Mouse (Mus musculus): ENCODE data around the gene Pxt1. TPM values are rescaled to one million over a fixed set of nuclear protein-coding genes. Genes with fewer than 3 reads are reported as not detected.
A peak's percentile ranks its signal among the peaks of the same experiment; 100 is the strongest.
"Not testable (repeated sequence)": the region's sequence is repeated elsewhere in the genome, so short reads cannot be mapped to it uniquely, and the experiment has no call there.

The Pxt1 gene
- not detected in 2 replicates for polyA plus RNA-seq (2015; fragmentation: Nextera tagmentation; extraction: Ambion mirVana)

DNA sequence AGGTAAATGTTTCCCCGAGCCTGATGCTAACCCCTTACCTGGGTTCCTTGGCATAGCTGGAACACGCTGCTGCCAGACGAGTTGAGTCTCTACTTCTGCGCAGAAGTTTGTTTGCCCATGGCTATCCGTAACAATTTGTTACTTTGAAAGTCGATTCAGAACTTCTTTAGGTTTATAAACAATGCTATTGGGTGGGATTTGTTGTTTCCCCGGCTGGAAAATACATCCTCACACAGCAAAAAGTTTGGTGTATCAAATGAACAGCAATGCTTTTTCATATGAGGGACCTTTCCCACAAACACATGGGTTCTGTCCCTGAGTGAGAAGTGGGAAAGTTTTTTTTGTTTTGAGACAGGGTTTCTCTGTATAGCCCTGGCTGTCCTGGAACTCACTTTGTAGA lies at the start of gene Pxt1:
Pxt1 (minus strand) TSS at position 101 of the 400 bp plus-strand sequence.
- no peak within 1 kb of the TSS for H3K4me2 ChIP-seq (replicated peaks)
- H3K36me3 ChIP-seq: no peaks in the 10 kb centered on the region
- no peaks in the 10 kb centered on the region for H3K27me3 ChIP-seq
- WGBS: 88% methylated on average over 7 of the region's 7 CpGs
- H3K9ac ChIP-seq (replicated peaks): no peak within 1 kb of the TSS
- H3K4me3 ChIP-seq: no peak within 1 kb of the TSS
- no peaks in the 10 kb centered on the region for H3K9me3 ChIP-seq
- ATAC-seq (replicated peaks): no peak
- H3K27ac ChIP-seq (replicated peaks): no peak within 1 kb of the TSS
- H3K4me1 ChIP-seq: no peaks in the 10 kb centered on the region

DNA sequence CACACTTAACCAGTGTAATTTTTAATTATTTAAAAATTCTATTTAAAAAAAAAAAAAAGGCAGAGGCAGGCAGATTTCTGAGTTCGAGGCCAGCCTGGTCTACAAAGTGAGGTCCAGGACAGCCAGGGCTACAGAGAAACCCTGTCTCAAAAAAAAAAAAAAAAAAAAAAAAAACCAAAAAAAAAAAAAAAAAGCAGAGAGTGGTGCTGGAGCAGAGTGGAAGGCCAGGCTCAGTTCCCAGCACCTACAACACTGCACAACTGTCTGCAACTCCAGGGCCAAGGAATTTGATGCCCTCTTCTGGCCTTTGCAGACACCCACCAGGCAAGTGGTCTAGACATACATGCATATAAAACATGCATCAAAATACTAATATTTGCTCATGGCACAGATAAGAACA lies 49.4 kb upstream of the Pxt1 start:
- not testable (repeated sequence) for H3K4me3 ChIP-seq; H3K27ac ChIP-seq (replicated peaks); H3K4me2 ChIP-seq (replicated peaks); H3K9me3 ChIP-seq; H3K27me3 ChIP-seq; H3K9ac ChIP-seq (replicated peaks); ATAC-seq (replicated peaks)
- Histone ChIP-seq H3K36me3 (peaks cover 45% of the 10 kb centered on the region), H3K4me1 (peaks cover 21% of the 10 kb centered on the region)
- 93% methylated on average over 1 of the region's 1 CpGs for WGBS

DNA sequence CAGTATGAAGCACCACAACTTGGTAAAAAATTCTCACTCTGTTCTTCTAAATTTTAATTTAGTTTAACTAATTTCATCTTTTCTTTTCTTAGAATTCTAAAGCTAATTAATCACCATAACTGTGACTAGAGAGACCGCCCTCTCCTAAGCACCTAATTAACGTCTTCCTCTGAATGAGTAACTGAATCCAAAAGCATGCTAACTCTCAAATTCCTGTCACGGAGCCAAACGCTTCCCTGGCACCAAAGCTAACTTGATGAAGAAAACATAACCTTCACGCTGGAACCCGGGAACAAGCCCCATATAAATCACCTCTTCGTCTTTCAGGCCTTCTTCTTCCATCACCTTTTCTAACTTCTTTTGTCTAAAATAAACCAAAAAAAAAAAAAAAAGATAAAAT lies 48.5 kb upstream of the Pxt1 start:
- H3K36me3 ChIP-seq: peaks cover 46% of the 10 kb centered on the region

DNA sequence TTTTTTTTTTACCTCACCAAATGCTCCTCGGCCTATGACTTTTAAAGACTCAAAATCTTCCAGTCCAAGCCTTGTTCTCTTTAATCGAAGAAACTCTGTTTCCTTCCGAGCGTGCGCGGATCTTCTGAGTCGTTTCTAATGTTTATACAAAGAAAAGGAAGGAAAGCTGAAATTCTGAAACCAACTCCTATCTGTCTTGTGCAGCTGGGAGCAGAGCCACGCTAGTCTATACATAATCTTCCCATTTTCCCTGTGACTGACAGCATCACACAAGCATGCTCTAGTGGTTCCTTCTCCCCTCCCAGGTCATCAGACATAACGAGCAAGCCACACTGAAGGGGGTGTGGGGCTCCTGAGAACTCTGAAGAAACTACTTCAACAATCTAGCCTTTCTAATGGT lies 47.6 kb upstream of the Pxt1 start:
- Histone ChIP-seq H3K9ac (replicated peaks) (no peak overlapping the region), H3K4me2 (replicated peaks) (no peak overlapping the region), H3K36me3 (peaks cover 47% of the 10 kb centered on the region), H3K9me3 (no peaks in the 10 kb centered on the region), H3K4me1 (peaks cover 21% of the 10 kb centered on the region), H3K4me3 (no peak overlapping the region), H3K27me3 (no peaks in the 10 kb centered on the region), H3K27ac (replicated peaks) (peak overlapping the region; percentile 74)
- no peak for ATAC-seq (replicated peaks)
- 63% methylated on average over 9 of the region's 9 CpGs for WGBS

More for the DNA sequence above, 48.5 kb upstream of the Pxt1 start:
- Histone ChIP-seq H3K9ac (replicated peaks) (no peak overlapping the region), H3K27ac (replicated peaks) (peak overlapping the region; percentile 74), H3K4me1 (peaks cover 21% of the 10 kb centered on the region), H3K4me2 (replicated peaks) (no peak overlapping the region), H3K27me3 (no peaks in the 10 kb centered on the region), H3K9me3 (no peaks in the 10 kb centered on the region), H3K4me3 (no peak overlapping the region)
- WGBS: 15% methylated on average over 7 of the region's 7 CpGs
- no peak for ATAC-seq (replicated peaks)

DNA sequence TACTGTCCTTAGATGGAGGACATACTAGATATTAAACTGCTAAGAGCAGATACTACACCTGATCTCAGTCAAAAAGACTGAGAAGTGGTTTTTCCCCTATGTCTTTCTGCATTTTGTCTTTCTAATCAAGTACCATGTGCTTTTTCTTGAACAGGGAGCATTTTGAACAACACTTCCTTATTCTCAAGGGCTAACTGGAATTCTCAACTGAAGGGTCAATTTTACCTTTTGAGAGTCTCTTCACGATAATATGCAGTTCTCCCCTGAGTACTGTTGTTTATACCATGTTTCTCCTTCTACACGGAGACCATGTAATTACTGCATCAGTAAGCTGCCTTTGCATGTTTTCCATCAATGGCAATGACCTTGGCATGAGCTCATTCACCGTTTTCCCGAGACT lies 46.4 kb upstream of the Pxt1 start:
- Histone ChIP-seq H3K36me3 (peaks cover 55% of the 10 kb centered on the region), H3K9ac (replicated peaks) (no peak overlapping the region), H3K4me1 (peaks cover 21% of the 10 kb centered on the region), H3K27me3 (no peaks in the 10 kb centered on the region), H3K9me3 (no peaks in the 10 kb centered on the region), H3K4me3 (no peak overlapping the region), H3K4me2 (replicated peaks) (no peak overlapping the region), H3K27ac (replicated peaks) (no peak overlapping the region)
- 64% methylated on average over 4 of the region's 4 CpGs for WGBS
- ATAC-seq (replicated peaks): no peak

DNA sequence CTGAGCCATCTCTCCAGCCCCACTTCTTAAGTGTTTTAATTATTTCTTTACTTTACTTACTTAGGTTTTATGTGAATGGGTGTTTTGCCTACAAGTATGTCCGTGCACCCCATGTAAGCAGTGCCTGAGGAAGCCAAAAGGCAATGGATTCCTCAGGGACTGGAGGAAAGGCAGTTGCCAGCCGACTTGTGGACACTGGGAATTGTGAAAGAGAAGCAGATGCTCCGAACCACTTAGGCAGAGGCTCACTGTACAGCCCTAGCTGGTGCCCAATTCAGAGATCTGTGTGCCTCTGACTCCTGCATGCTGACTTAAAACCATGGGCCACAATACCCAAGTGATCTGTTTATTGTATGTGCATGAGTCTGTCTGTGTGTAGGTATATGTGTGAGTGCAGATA lies 45.4 kb upstream of the Pxt1 start:
- no peak overlapping the region for H3K9ac ChIP-seq (replicated peaks)
- H3K9me3 ChIP-seq: no peaks in the 10 kb centered on the region
- H3K4me3 ChIP-seq: no peak overlapping the region
- no peak overlapping the region for H3K4me2 ChIP-seq (replicated peaks)
- WGBS: 91% methylated on average over 3 of the region's 3 CpGs
- peaks cover 21% of the 10 kb centered on the region for H3K4me1 ChIP-seq
- H3K27me3 ChIP-seq: no peaks in the 10 kb centered on the region
- H3K27ac ChIP-seq (replicated peaks): no peak overlapping the region
- peaks cover 65% of the 10 kb centered on the region for H3K36me3 ChIP-seq
- ATAC-seq (replicated peaks): no peak

DNA sequence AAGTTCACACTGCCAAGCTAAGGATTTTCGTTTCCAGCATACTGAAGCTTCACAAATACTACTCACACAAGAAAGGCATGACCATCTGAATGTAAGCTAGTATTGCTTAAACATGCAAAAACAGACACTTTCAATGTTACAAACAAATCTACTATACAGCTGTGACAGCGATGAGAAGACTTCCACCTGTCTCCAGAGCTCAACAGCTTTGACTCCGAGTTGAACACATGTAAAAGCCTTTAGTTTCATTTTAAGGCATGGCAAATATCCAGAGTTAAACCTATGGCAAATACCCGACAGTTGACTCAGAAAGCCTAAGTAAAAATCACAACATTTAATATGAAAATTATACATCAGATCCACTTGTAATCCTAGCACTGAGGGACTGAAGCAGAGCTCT lies 44.7 kb upstream of the Pxt1 start:
- Histone ChIP-seq H3K36me3 (peaks cover 71% of the 10 kb centered on the region), H3K9me3 (no peaks in the 10 kb centered on the region), H3K4me2 (replicated peaks) (no peak overlapping the region), H3K27me3 (no peaks in the 10 kb centered on the region), H3K9ac (replicated peaks) (no peak overlapping the region), H3K27ac (replicated peaks) (no peak overlapping the region), H3K4me3 (no peak overlapping the region), H3K4me1 (peaks cover 21% of the 10 kb centered on the region)
- ATAC-seq (replicated peaks): no peak
- WGBS: 94% methylated on average over 4 of the region's 4 CpGs

DNA sequence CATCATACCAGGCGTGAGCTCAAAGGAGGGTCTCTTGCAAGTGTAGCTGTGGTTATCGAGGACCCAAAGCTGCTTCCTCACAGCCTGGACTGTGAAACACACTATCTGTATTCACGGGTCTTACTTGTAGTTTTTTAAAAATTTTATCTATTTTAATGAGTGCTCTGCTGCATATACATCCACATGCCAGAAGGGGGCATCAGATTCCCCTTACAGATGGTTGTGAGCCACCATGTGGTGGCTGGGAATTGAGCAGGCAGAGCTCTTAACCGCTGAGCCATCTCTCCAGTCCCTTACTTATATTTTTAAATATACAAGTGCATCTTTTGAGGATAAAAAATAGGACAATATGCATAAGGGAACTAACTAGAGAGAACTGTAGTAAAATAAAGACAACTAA lies 44.1 kb upstream of the Pxt1 start:
- Histone ChIP-seq H3K4me2 (replicated peaks) (no peak overlapping the region), H3K9ac (replicated peaks) (no peak overlapping the region), H3K36me3 (peaks cover 76% of the 10 kb centered on the region), H3K27me3 (no peaks in the 10 kb centered on the region), H3K4me3 (no peak overlapping the region), H3K9me3 (no peaks in the 10 kb centered on the region), H3K4me1 (peaks cover 21% of the 10 kb centered on the region), H3K27ac (replicated peaks) (no peak overlapping the region)
- ATAC-seq (replicated peaks): no peak
- WGBS: 65% methylated on average over 4 of the region's 4 CpGs

DNA sequence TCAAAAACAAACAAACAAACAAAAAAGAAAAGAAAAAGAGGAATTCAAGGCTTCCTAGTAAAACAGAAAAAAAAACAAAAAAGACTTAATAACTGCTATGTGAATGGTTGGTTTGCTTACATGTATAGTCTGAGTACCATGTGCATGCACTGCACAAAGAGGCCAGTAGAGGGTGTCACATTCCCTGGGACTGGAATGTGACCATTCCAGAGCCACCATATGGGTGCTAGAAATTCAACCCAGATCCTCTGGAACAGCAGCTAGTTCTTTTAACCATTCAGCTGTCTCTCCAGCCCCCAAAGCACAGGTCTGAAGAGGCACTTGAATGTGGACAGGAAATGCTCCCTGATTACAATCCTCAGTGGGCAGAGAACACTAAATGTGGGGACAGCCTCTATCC lies 43.2 kb upstream of the Pxt1 start:
- Histone ChIP-seq H3K27ac (replicated peaks) (no peak overlapping the region), H3K4me1 (peaks cover 15% of the 10 kb centered on the region), H3K9ac (replicated peaks) (no peak overlapping the region), H3K27me3 (no peaks in the 10 kb centered on the region), H3K4me2 (replicated peaks) (no peak overlapping the region), H3K9me3 (no peaks in the 10 kb centered on the region), H3K36me3 (peaks cover 85% of the 10 kb centered on the region), H3K4me3 (no peak overlapping the region)
- no peak for ATAC-seq (replicated peaks)

DNA sequence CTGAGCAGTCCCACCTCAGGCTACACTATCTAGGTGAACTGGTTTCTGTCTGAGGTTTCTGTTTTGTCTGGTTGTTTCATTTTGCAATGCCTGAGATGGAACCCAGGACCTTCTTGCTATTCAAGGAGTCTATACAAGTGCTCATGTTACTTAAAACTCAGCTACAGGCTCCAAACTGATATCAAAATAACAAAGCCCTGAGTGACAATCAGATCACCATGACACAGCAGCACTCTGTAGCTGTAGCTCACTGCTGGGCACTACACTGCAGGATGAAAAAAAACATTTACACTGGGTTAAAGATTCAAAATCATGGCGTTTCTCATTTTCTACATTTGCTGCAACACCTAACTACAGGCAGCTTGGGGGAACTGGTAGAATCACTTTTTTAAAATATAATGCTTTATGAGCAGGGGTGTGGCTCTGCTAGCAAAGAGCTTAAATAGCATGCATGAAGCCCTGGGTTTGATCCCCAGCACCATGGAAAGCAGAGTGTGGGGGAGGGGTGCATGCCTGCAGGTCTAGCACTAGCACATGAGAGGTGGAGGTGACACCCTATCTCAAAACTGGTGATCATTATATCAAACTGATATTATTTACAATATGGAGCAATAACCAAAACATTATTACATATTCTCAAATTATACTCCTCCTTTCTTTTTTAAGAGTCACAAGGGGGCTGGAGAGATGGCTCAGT lies 41.2 kb upstream of the Pxt1 start:
- no peak overlapping the region for H3K9ac ChIP-seq (replicated peaks)
- no peak overlapping the region for H3K27ac ChIP-seq (replicated peaks)
- no peak for ATAC-seq (replicated peaks)
- no peak overlapping the region for H3K4me2 ChIP-seq (replicated peaks)
- no peak overlapping the region for H3K4me3 ChIP-seq
- H3K36me3 ChIP-seq: peaks cover 86% of the 10 kb centered on the region
- no peaks in the 10 kb centered on the region for H3K9me3 ChIP-seq
- H3K4me1 ChIP-seq: no peaks in the 10 kb centered on the region
- WGBS: 96% methylated on average over 1 of the region's 1 CpGs
- no peaks in the 10 kb centered on the region for H3K27me3 ChIP-seq

DNA sequence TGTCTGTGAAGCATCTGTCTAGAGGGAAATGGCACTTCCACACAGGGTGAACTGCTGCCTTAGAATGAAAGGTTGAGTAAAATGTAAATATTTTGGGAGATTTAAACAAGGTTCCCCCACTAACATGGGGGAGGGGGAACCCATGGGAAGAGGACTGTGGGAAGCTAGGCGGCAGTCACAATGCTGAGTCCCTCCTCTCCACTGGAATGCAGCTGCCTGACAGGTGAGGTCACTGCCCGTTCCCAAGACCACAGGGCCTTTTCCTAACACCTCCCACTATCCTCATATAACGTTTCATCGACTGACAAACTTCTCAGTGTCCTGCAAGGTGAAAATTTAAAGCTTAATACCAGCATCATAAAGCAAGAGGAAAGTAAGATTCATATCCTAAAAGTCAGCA lies 39.0 kb upstream of the Pxt1 start:
- no peaks in the 10 kb centered on the region for H3K4me1 ChIP-seq
- no peak overlapping the region for H3K4me2 ChIP-seq (replicated peaks)
- no peak overlapping the region for H3K9ac ChIP-seq (replicated peaks)
- WGBS: 61% methylated on average over 4 of the region's 4 CpGs
- ATAC-seq (replicated peaks): no peak
- no peak overlapping the region for H3K4me3 ChIP-seq
- H3K9me3 ChIP-seq: no peaks in the 10 kb centered on the region
- H3K27me3 ChIP-seq: no peaks in the 10 kb centered on the region
- no peak overlapping the region for H3K27ac ChIP-seq (replicated peaks)
- peaks cover 83% of the 10 kb centered on the region for H3K36me3 ChIP-seq

DNA sequence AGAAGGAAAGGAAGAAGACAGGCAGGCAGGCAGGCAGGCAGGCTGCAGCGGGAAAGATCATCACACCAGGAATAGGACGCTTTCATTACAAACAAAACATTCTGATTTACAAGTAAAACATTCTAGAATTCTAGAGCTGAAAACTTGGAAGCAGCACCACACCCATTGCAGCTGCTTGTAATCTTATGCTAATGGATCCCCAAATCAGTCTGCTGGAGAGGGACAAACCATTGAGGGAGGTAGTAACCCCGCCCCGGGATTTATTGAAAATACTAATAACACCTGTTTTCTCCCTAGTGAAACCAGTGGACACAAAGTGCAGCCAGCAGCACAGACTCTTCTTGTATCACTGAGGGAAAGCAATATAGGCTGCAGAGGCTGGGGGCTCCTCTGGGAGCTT lies 37.4 kb upstream of the Pxt1 start:
- Histone ChIP-seq H3K4me1 (no peaks in the 10 kb centered on the region), H3K4me3 (no peak overlapping the region), H3K9ac (replicated peaks) (no peak overlapping the region), H3K27ac (replicated peaks) (peak overlapping the region; percentile 36), H3K27me3 (no peaks in the 10 kb centered on the region), H3K36me3 (peaks cover 78% of the 10 kb centered on the region), H3K9me3 (no peaks in the 10 kb centered on the region), H3K4me2 (replicated peaks) (no peak overlapping the region)
- 59% methylated on average over 4 of the region's 4 CpGs for WGBS
- no peak for ATAC-seq (replicated peaks)

DNA sequence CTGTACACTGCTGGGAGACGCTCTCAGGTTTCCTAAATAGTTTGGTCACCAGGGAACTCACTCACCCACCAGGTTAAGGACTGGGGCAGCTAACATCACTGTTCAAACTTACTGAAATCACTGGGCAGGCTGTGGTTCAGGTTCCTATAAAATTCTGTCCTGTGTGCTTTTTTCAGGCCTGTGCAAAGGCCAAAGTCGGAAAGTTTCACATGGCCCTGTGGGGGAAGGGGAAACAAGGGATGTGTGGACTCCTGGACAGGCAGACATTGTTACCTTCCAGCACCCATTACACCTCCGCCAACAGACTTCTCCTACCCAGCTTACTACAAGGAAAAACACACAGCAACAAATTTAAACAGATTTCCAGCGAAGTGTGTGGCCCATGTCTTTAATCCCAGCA lies 35.5 kb upstream of the Pxt1 start:
- H3K36me3 ChIP-seq: peaks cover 78% of the 10 kb centered on the region
- no peak overlapping the region for H3K27ac ChIP-seq (replicated peaks)
- WGBS: 95% methylated on average over 4 of the region's 4 CpGs
- no peaks in the 10 kb centered on the region for H3K27me3 ChIP-seq
- no peak overlapping the region for H3K9ac ChIP-seq (replicated peaks)
- no peak overlapping the region for H3K4me3 ChIP-seq
- no peaks in the 10 kb centered on the region for H3K9me3 ChIP-seq
- no peak overlapping the region for H3K4me2 ChIP-seq (replicated peaks)
- no peaks in the 10 kb centered on the region for H3K4me1 ChIP-seq
- ATAC-seq (replicated peaks): no peak

Data from forebrain, embryonic 15.5 days (tissue).